Mouse (Mus musculus): ENCODE measurements around the gene Ccdc60.

DNA sequence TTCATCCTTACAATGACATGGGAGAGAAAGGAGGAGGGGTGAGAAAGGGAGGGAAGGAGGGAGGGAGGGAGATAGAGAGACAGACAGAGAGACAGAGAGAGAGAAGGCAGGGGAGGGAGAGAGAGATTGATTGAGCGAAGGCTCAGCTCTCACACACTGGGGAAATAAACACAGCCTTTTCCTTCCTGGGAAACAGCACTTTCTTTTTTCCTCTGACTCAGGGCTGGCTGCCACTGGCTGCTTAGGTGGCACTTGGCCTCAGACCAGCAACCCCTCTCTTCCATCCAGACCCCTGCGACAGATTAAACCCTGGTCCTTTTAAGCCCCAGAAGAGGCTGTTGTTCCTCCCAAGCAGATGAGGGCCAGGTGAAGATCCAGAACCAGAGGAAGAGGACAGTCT lies 14.0 kb downstream of the Ccdc60 start:
- TF ChIP-seq EP300 (IDR thresholded peaks at IDR 0.05; ENCODE audit: low read depth) (no peak), CTCF (IDR thresholded peaks at IDR 0.05; ENCODE audit: low read depth) (no peak)

All from heart, postnatal 0 days (tissue).